Mouse (Mus musculus): Measurements from ENCODE around the gene Gpm6a.

- TF ChIP-seq CTCF (IDR thresholded peaks at IDR 0.05; ENCODE audit: control insufficient read depth, insufficient read depth, low read length), result no peak
- no peak for TF ChIP-seq POLR2A (IDR thresholded peaks at IDR 0.05; ENCODE audit: borderline replicate concordance, control insufficient read depth, low read depth, low read length)
Measured at GRCm38 (mm10) chr8:55012228-55012627, 57.6 kb downstream of the Gpm6a start.
